Mouse (Mus musculus) intestine, embryonic 15.5 days (tissue): Measurements from ENCODE around the gene Hist1h4b. TPM values are rescaled to one million over a fixed set of nuclear protein-coding genes. Genes with fewer than 3 reads are reported as not detected.
"Not testable (repeated sequence)": the region's sequence is repeated elsewhere in the genome, so short reads cannot be mapped to it uniquely, and the experiment has no call there.

ENCODE experiments used
- ATAC-seq: fragments of 200-750 bp; cut with Nextera tagmentation; 2 replicates; pipeline ENCODE4 v1.8.0; 2017; ENCODE audit warnings: moderate TSS enrichment, moderate library complexity
- H3K27ac ChIP-seq: fragments of 300-500 bp; sonication (generic); 2 replicates; pipeline ENCODE4 v1.5.1; 2015; ENCODE audit warnings: mild to moderate bottlenecking, inconsistent platforms
- H3K27me3 ChIP-seq: fragments of 300-500 bp; sonication (generic); replicated peaks from 2 replicates; pipeline ENCODE4 v1.6.1; 2015; ENCODE audit warnings: inconsistent platforms
- H3K36me3 ChIP-seq: fragments of 300-500 bp; sonication (generic); 2 replicates; pipeline ENCODE4 v1.6.1; 2015; ENCODE audit warnings: inconsistent platforms
- H3K4me1 ChIP-seq: fragments of 300-500 bp; sonication (generic); replicated peaks from 2 replicates; pipeline ENCODE4 v1.6.1; 2015; ENCODE audit warnings: inconsistent platforms
- H3K4me2 ChIP-seq: fragments of 300-500 bp; sonication (generic); replicated peaks from 2 replicates; pipeline ENCODE4 v1.6.1; 2015; ENCODE audit warnings: mild to moderate bottlenecking, inconsistent platforms
- H3K4me3 ChIP-seq: fragments of 300-500 bp; sonication (generic); replicated peaks from 2 replicates; pipeline ENCODE4 v1.5.1; 2015; ENCODE audit warnings: inconsistent platforms
- H3K9ac ChIP-seq: fragments of 300-500 bp; sonication (generic); 2 replicates; pipeline ENCODE4 v1.6.1; 2015; ENCODE audit warnings: inconsistent platforms
- H3K9me3 ChIP-seq: fragments of 300-500 bp; sonication (generic); 2 replicates; pipeline ENCODE4 v1.6.1; 2016; ENCODE audit warnings: inconsistent platforms
- WGBS: fragments of 180-500 bp; shearing (Covaris S2); methylation state at CpG from one replicate; pipeline ENCODE4 v1.1.7; 2015; 5-methylcytosine and 5-hydroxymethylcytosine counted together
- polyA plus RNA-seq: library from polyadenylated mRNA; unstranded; fragments of >200 nt; fragmentation: Nextera tagmentation; extraction: Ambion mirVana; gene quantifications from 2 replicates; pipeline ENCODE4 v1.2.1, GENCODE M21; 2015

Hist1h4b gene
- 3.8 and 5.5 TPM in 2 replicates for polyA plus RNA-seq

DNA sequence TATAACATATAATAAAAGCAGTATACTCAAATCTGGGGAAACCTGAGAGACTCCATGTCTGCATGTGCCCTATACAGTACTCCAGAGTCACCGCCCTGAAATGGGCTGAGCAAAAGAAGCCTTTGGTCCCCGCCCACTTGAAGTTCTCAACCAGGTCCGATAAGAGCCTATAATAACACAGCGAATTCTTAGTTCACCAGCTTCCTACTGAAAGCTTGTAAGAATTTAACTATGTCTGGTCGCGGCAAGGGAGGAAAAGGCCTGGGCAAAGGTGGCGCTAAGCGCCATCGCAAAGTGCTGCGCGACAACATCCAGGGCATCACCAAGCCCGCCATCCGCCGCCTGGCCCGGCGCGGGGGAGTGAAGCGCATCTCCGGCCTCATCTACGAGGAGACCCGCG, at the start of gene Hist1h4b:
TSS of gene Hist1h4b (plus strand) at position 224 of the 400 bp plus-strand sequence.
- 0% methylated on average over 20 of the region's 22 CpGs for WGBS

DNA sequence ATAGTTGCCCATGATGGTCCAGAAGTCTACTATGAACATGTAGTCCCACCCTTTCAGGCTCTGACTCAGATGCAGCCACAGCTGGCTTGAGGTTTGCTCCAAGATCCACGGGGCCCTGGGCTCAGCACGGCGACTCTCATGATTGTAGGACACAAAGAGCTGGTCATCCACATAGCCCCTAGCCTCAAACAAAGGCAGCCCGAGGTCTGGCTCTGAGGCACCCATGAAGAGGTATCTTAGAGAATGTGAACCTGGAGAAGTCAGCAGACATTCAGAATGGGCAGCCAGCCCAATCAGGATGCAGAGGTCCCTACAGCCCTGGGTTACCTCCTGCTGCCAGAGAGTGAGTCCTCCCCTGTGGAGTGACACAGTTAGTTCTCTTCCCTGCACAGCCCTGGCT, 48.8 kb upstream of the Hist1h4b start:
- H3K9ac ChIP-seq = no peak overlapping the region
- no peak for ATAC-seq
- H3K4me2 ChIP-seq = no peak overlapping the region
- no peaks in the 10 kb centered on the region for H3K27me3 ChIP-seq
- no peaks in the 10 kb centered on the region for H3K9me3 ChIP-seq
- WGBS = 85% methylated on average over 4 of the region's 4 CpGs
- no peak overlapping the region for H3K27ac ChIP-seq
- no peak overlapping the region for H3K4me3 ChIP-seq
- H3K36me3 ChIP-seq = no peaks in the 10 kb centered on the region
- 0 out of 2 replicates have a peak, but pooled peaks cover 2% of the 10 kb centered on the region for H3K4me1 ChIP-seq

More for the DNA sequence above, at the start of gene Hist1h4b:
- peak within 1 kb of the TSS; percentile 38 for H3K4me3 ChIP-seq
- peak; percentile 79 for ATAC-seq
- no peaks in the 10 kb centered on the region for H3K36me3 ChIP-seq
- H3K9ac ChIP-seq = peak within 1 kb of the TSS; percentile 53
- peak within 1 kb of the TSS; percentile 91 for H3K27ac ChIP-seq
- 0 out of 2 replicates have a peak, but pooled peaks cover 6% of the 10 kb centered on the region for H3K4me1 ChIP-seq
- no peaks in the 10 kb centered on the region for H3K9me3 ChIP-seq
- H3K27me3 ChIP-seq = no peaks in the 10 kb centered on the region
- peak within 1 kb of the TSS; percentile 71 for H3K4me2 ChIP-seq

DNA sequence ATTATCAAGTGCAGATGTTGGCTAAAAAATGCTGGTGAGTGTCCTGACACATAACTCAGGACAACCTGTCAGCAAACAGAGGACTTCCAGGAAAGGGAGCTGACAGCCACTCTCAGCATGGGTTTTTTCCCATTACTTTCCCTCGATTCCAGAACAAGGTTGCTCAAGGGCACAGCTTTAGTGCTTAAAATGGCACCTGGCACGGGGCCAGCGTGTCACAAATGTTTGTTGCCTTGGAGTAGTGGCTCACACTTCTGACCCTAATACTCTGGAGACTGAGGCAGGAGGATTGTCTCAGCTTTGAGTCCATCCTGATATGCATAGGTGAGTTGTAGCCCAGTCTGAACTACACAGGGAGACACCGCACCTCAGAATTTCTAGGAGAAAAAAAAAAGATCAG, 48.2 kb upstream of the Hist1h4b start:
- no peaks in the 10 kb centered on the region for H3K36me3 ChIP-seq
- 67% methylated on average over 4 of the region's 4 CpGs for WGBS
- H3K9ac ChIP-seq = no peak overlapping the region
- 0 out of 2 replicates have a peak, but pooled peaks cover 2% of the 10 kb centered on the region for H3K4me1 ChIP-seq
- no peak for ATAC-seq
- H3K27me3 ChIP-seq = no peaks in the 10 kb centered on the region
- no peak overlapping the region for H3K27ac ChIP-seq
- H3K9me3 ChIP-seq = no peaks in the 10 kb centered on the region
- H3K4me2 ChIP-seq = no peak overlapping the region
- H3K4me3 ChIP-seq = no peak overlapping the region

DNA sequence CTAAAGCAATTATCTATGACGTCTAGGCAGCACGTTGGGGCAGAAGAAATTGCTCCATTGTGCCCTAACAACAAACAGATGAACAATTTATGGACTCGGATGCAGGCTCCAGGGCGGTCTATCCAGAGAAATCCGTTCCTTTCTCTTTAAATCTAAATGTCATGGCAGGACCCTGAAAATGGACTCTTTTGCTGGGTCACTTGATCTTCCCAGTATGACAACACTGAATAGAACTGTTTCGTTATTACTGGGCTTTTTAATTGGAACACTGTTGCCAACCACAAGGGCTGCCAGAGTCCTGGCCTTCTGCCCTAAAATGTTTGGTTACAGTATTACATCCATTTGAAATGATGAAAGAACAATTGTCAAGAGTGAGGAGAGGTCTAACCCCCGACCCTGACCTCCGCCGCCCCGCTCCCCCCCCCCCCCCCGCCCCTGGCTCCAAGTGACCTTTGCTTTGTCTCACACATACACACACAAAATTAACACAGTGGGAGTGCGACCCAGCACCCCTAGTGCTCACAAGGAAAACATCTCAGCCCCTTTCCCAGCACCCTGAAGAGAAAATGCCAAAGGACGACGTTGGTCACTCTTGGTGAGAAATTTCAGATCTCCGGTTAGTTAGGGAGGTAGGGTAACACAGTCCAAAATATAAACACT, 47.0 kb upstream of the Hist1h4b start:
- WGBS = 30% methylated on average over 15 of the region's 15 CpGs

DNA sequence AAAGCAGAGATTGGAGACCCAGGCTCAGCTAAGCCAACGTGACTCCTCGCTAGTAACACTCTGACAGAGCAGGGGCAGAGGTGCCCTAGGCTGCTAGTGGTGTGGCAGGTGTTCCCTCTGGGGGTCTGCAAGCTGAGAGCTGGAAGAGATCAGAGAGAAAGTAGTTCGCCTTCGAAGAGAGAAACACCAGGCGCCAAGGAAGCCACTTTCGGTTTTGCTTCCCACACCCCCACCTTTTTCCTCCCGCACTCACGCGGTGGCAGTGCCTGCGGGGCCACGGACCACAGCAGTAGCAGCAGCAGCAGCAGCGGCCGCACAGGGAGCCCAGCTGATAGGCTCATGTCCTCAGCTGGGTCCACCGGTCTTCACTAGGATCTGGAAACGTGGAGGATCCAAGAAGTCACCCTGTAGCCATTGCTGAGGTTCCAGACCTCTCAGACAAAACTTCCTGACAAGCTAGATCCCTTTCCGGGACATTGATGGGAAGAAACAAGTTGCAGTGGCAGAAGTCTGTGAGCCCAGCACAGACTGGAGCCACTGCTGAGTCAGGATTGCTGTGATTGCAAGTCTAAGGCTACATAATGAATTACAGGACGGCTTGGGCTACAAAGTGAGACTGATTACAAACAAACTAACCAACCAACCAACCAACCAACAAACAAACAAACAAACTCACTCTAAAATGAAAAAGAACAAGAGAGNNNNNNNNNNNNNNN, 46.3 kb upstream of the Hist1h4b start, which contains the start of gene Hfe:
TSS of gene Hfe (minus strand) at position 481 of the 716 bp plus-strand sequence.
- Histone ChIP-seq H3K27me3 (no peaks in the 10 kb centered on the region), H3K4me1 (0 out of 2 replicates have a peak, but pooled peaks cover 2% of the 10 kb centered on the region), H3K4me2 (peak within 1 kb of the TSS; percentile 86), H3K4me3 (peak within 1 kb of the TSS; percentile 44), H3K36me3 (no peaks in the 10 kb centered on the region), H3K27ac (no peak within 1 kb of the TSS; the same call in 1 of the 2 replicates), H3K9ac (peak within 1 kb of the TSS; percentile 56), H3K9me3 (no peaks in the 10 kb centered on the region)
- WGBS = 3% methylated on average over 17 of the region's 17 CpGs
- peak; percentile 85 for ATAC-seq

More for the DNA sequence above, 47.0 kb upstream of the Hist1h4b start:
- Histone ChIP-seq H3K27me3 (no peaks in the 10 kb centered on the region), H3K4me1 (0 out of 2 replicates have a peak, but pooled peaks cover 2% of the 10 kb centered on the region), H3K27ac (no peak overlapping the region), H3K36me3 (no peaks in the 10 kb centered on the region), H3K4me2 (peak overlapping the region; percentile 86), H3K9ac (peak overlapping the region; percentile 56), H3K9me3 (no peaks in the 10 kb centered on the region), H3K4me3 (peak overlapping the region; percentile 44)
- peak; percentile 38 for ATAC-seq

DNA sequence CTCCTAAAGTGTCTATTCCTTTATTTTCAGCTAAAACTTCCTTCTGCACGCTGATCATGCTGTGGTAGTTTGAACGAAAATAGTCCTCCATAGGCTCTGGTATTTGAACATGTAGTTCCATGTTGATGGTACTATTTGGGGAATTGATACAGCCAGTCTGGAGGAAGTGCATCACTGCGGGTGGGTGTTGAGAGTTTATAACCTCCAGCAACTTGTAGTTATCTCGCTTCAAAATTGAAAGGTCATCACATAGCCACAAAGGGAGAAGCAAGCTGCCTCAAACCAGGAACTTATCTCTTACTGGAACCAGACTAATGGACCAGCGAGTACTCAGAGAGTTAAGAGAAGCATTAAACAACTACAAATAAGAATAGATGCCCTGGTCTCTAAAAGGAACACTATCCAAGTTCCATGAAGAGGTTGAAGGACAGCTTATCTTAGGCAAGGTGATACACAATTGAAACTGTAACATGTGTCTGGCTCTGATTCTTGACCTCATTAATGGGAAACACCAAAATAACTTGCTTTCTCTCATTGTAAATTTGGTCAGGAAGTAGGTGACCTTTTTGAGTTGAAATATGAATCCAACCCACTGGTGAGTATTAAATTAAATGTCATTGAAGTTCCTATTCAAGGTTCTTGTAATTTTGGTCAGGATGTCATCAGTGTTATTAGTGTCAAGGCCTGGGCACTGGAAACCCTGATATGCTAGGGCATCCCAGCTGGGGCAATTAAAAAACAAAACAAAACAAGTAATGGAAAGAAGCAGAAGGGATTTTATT, 40.4 kb upstream of the Hist1h4b start:
- Histone ChIP-seq H3K27ac (no peak overlapping the region), H3K4me2 (no peak overlapping the region), H3K36me3 (no peaks in the 10 kb centered on the region), H3K9ac (no peak overlapping the region), H3K4me1 (no peaks in the 10 kb centered on the region), H3K27me3 (no peaks in the 10 kb centered on the region), H3K9me3 (no peaks in the 10 kb centered on the region), H3K4me3 (no peak overlapping the region)
- WGBS = 81% methylated on average over 5 of the region's 5 CpGs
- ATAC-seq = no peak

DNA sequence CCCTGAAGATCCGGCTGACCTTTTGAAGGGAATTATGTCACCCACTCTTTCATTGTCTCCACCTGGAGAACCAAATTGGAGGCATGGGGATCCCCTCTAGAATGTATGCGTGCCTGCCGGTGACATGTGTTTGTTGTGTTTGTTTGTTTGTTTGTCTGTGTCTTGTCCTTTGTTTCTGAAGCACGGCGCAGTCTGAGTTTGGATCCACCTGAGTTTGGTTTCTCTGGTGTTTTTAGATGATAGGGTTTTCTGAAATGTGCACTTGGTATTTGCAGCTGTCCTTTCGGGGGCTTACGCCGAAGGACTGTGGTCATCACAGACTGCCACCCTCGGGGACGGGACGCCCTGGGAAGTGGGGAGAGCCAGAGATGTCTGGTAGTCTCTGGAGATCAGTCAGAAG, 39.6 kb upstream of the Hist1h4b start:
- H3K27me3 ChIP-seq = no peaks in the 10 kb centered on the region
- H3K9ac ChIP-seq = no peak overlapping the region
- H3K4me2 ChIP-seq = no peak overlapping the region
- 51% methylated on average over 11 of the region's 11 CpGs for WGBS
- no peak overlapping the region for H3K27ac ChIP-seq
- no peak overlapping the region for H3K4me3 ChIP-seq
- ATAC-seq = no peak
- no peaks in the 10 kb centered on the region for H3K9me3 ChIP-seq
- H3K36me3 ChIP-seq = no peaks in the 10 kb centered on the region
- no peaks in the 10 kb centered on the region for H3K4me1 ChIP-seq

DNA sequence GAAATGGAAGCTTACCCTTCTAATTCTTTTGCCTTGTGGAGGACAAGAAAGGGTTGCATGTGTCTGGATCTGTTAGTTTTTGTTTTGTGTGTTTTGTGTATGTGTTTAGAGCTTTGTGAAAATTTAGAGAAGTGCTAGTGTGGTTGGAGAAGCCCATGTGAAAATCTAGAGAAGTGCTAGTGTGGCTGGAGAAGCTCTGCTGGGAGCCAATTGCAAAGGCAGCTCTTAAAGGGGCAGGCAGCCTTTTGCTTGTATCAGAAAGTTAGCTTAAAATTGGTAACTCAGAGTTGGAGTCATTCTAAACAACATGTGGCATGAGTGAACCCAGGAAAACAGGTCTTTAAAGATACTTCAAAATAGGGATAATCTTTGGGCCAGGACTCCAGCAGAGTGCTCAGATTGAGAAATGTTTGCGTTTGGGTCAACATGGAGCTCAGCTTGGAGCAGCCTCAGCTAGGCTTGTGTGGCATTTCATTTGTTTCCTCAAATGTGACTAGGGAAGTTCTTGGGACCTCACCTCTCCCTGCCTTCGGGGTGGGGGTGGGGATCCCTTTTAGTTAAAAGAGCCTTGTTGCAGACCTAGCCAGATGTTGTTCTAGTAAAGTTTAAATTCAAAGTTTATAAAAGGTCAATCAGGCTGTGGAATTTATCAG, 39.1 kb upstream of the Hist1h4b start:
- H3K27me3 ChIP-seq, H3K9me3 ChIP-seq, H3K9ac ChIP-seq, H3K27ac ChIP-seq, H3K4me3 ChIP-seq, H3K4me2 ChIP-seq, H3K4me1 ChIP-seq, ATAC-seq, H3K36me3 ChIP-seq: not testable (repeated sequence)
- 20% methylated on average over 2 of the region's 2 CpGs for WGBS

DNA sequence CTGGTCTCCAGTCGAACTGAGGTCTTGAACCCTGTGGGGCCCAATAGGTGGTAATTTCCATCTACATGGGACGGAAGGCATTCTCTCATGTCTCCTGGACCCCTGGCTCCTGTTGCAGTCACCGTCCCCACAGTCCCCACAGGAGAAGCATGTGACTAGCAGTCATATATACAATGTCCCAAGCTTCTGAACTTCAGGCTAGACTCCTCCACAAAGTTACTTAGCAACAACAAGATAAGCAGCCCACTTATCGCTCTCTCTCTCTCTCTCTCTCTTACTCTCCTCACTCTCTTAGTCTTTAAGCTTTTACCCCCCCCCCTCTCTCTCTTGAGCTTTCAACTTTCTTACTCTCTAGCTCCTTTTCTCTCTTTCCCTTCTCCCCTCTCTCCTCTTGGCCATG, 32.6 kb upstream of the Hist1h4b start:
- Histone ChIP-seq H3K4me1 (no peaks in the 10 kb centered on the region), H3K4me2 (no peak overlapping the region), H3K4me3 (no peak overlapping the region), H3K9me3 (no peaks in the 10 kb centered on the region), H3K9ac (no peak overlapping the region), H3K27ac (no peak overlapping the region), H3K36me3 (no peaks in the 10 kb centered on the region), H3K27me3 (no peaks in the 10 kb centered on the region)
- ATAC-seq = peak; percentile 45
- WGBS = 75% methylated on average over 4 of the region's 4 CpGs

DNA sequence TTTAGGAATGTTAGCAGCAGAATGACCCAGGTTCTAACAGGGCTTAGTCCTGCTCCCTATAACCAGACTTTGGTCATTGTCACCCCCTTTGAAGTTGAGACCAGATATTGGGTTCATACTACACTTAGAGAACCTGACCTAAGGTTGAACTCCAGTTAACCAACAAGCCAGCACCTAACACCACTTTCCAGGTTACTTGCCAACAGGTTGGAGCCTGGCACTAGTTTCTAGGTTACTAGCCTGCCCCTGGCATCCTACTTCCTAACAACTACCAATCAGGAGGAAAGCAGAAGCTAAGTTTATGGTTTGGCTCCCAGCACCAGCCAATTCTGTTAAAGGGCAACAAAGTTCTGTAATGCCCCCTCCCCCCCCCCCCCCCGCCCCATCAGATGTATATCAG, 31.6 kb upstream of the Hist1h4b start:
- Histone ChIP-seq H3K9ac (no peak overlapping the region), H3K4me1 (no peaks in the 10 kb centered on the region), H3K4me3 (no peak overlapping the region), H3K27me3 (no peaks in the 10 kb centered on the region), H3K36me3 (no peaks in the 10 kb centered on the region), H3K27ac (no peak overlapping the region), H3K4me2 (no peak overlapping the region), H3K9me3 (no peaks in the 10 kb centered on the region)
- no peak for ATAC-seq
- 70% methylated on average over 1 of the region's 1 CpGs for WGBS

GRCm38 (mm10) chr13:23728472-23729191, 28.2 kb upstream of the Hist1h4b start:
- ATAC-seq = no peak
- Histone ChIP-seq H3K27ac (no peak overlapping the region), H3K4me1 (no peaks in the 10 kb centered on the region), H3K9ac (no peak overlapping the region), H3K4me3 (no peak overlapping the region), H3K9me3 (no peaks in the 10 kb centered on the region), H3K4me2 (no peak overlapping the region), H3K27me3 (no peaks in the 10 kb centered on the region), H3K36me3 (no peaks in the 10 kb centered on the region)
- WGBS = 89% methylated on average over 18 of the region's 18 CpGs
